Mouse (Mus musculus) megakaryocyte, embryonic 14.5 days (primary cell): ENCODE measurements at regions not wholly inside any gene's neighbourhood (a gene's known extent, or its start where the extent isn't known, plus 50 kb on each side); places are given as distances from the start of the nearest gene placed in this dataset.

ENCODE experiments used
- H3K27me3 ChIP-seq: replicated peaks from 2 replicates; pipeline ENCODE3; 2012; ENCODE audit warnings: inconsistent platforms
- H3K36me3 ChIP-seq: replicated peaks from 2 replicates; pipeline ENCODE3; 2012; ENCODE audit warnings: low read length, inconsistent platforms, mixed read lengths
- H3K4me1 ChIP-seq: 2 replicates; pipeline ENCODE4 v1.6.1; 2012; ENCODE audit warnings: inconsistent platforms
- H3K4me3 ChIP-seq: replicated peaks from 2 replicates; pipeline ENCODE3; 2012; ENCODE audit warnings: moderate library complexity, mild to moderate bottlenecking, inconsistent platforms
- H3K9me3 ChIP-seq: 2 replicates; pipeline ENCODE4 v1.6.1; 2012; ENCODE audit warnings: inconsistent platforms
- FLI1 ChIP-seq: IDR thresholded peaks from 2 replicates; pipeline ENCODE4 v1.6.1; 2012; ENCODE audit warnings: low read length, inconsistent platforms, mixed read lengths
- GATA1 ChIP-seq: IDR thresholded peaks from 3 replicates; pipeline ENCODE4 v1.6.1; 2012; ENCODE audit warnings: mixed read lengths, low read length, inconsistent platforms, borderline replicate concordance

GRCm38 (mm10) chr5:119580395-119580794, 90.1 kb upstream of the Tbx3 start:
- peaks cover 16% of the 10 kb centered on the region for H3K9me3 ChIP-seq

GRCm38 (mm10) chr5:119580798-119581197, 89.7 kb upstream of the Tbx3 start:
- no peak for TF ChIP-seq GATA1
- no peak for TF ChIP-seq FLI1
- H3K27me3 ChIP-seq: no peaks in the 10 kb centered on the region
- H3K9me3 ChIP-seq: peaks cover 16% of the 10 kb centered on the region
- H3K4me3 ChIP-seq: no peak overlapping the region
- no peaks in the 10 kb centered on the region; the same call in 1 of the 2 replicates for H3K4me1 ChIP-seq
- H3K36me3 ChIP-seq: no peaks in the 10 kb centered on the region

More at GRCm38 (mm10) chr5:119580395-119580794, 90.1 kb upstream of the Tbx3 start:
- H3K4me1 ChIP-seq: no peaks in the 10 kb centered on the region; the same call in 1 of the 2 replicates
- no peak overlapping the region for H3K4me3 ChIP-seq
- no peak for TF ChIP-seq FLI1
- no peak for TF ChIP-seq GATA1
- no peaks in the 10 kb centered on the region for H3K27me3 ChIP-seq
- no peaks in the 10 kb centered on the region for H3K36me3 ChIP-seq

- no peaks in the 10 kb centered on the region for H3K9me3 ChIP-seq
Measured at GRCm38 (mm10) chr5:119584389-119584788, 86.1 kb upstream of the Tbx3 start.

GRCm38 (mm10) chr5:119584914-119585313, 85.6 kb upstream of the Tbx3 start:
- Histone ChIP-seq H3K9me3 (no peaks in the 10 kb centered on the region), H3K4me1 (no peaks in the 10 kb centered on the region), H3K4me3 (peak overlapping the region; percentile 62), H3K27me3 (no peaks in the 10 kb centered on the region), H3K36me3 (no peaks in the 10 kb centered on the region)
- TF ChIP-seq FLI1 (no peak), GATA1 (no peak)

More at GRCm38 (mm10) chr5:119584389-119584788, 86.1 kb upstream of the Tbx3 start:
- Histone ChIP-seq H3K27me3 (no peaks in the 10 kb centered on the region), H3K36me3 (no peaks in the 10 kb centered on the region), H3K4me1 (no peaks in the 10 kb centered on the region), H3K4me3 (no peak overlapping the region)
- no peak for TF ChIP-seq FLI1
- no peak for TF ChIP-seq GATA1

- no peaks in the 10 kb centered on the region for H3K9me3 ChIP-seq
- TF ChIP-seq GATA1 (no peak), FLI1 (no peak)
Measured at GRCm38 (mm10) chr5:119586391-119587058, 83.9 kb upstream of the Tbx3 start.

GRCm38 (mm10) chr5:119587239-119587811, 83.1 kb upstream of the Tbx3 start:
- TF ChIP-seq GATA1: no peak
- TF ChIP-seq FLI1: no peak
- H3K36me3 ChIP-seq: no peaks in the 10 kb centered on the region
- H3K9me3 ChIP-seq: no peaks in the 10 kb centered on the region
- H3K4me1 ChIP-seq: no peaks in the 10 kb centered on the region
- H3K27me3 ChIP-seq: no peaks in the 10 kb centered on the region
- no peak overlapping the region for H3K4me3 ChIP-seq

More at GRCm38 (mm10) chr5:119586391-119587058, 83.9 kb upstream of the Tbx3 start:
- Histone ChIP-seq H3K4me3 (no peak overlapping the region), H3K36me3 (no peaks in the 10 kb centered on the region), H3K4me1 (no peaks in the 10 kb centered on the region), H3K27me3 (no peaks in the 10 kb centered on the region)

- TF ChIP-seq FLI1: no peak
- no peak for TF ChIP-seq GATA1
- H3K4me1 ChIP-seq: no peaks in the 10 kb centered on the region
- H3K9me3 ChIP-seq: no peaks in the 10 kb centered on the region
- no peaks in the 10 kb centered on the region for H3K36me3 ChIP-seq
- H3K27me3 ChIP-seq: no peaks in the 10 kb centered on the region
- no peak overlapping the region for H3K4me3 ChIP-seq
Measured at GRCm38 (mm10) chr5:119588340-119589272, 81.9 kb upstream of the Tbx3 start.

GRCm38 (mm10) chr5:119591271-119591670, 79.2 kb upstream of the Tbx3 start:
- H3K9me3 ChIP-seq: no peaks in the 10 kb centered on the region
- H3K4me3 ChIP-seq: no peak overlapping the region
- TF ChIP-seq FLI1 (no peak), GATA1 (no peak)
- no peaks in the 10 kb centered on the region for H3K27me3 ChIP-seq
- no peaks in the 10 kb centered on the region for H3K4me1 ChIP-seq
- H3K36me3 ChIP-seq: no peaks in the 10 kb centered on the region

GRCm38 (mm10) chr5:119592891-119593290, 77.6 kb upstream of the Tbx3 start:
- no peaks in the 10 kb centered on the region for H3K36me3 ChIP-seq
- H3K4me1 ChIP-seq: no peaks in the 10 kb centered on the region
- H3K9me3 ChIP-seq: no peaks in the 10 kb centered on the region
- TF ChIP-seq GATA1 (no peak), FLI1 (no peak)
- no peak overlapping the region for H3K4me3 ChIP-seq
- no peaks in the 10 kb centered on the region for H3K27me3 ChIP-seq
